Mouse (Mus musculus): ENCODE data around the gene Ctnnbip1. TPM values are rescaled to one million over a fixed set of nuclear protein-coding genes. Genes with fewer than 3 reads are reported as not detected.
"Not testable (repeated sequence)": the region's sequence is repeated elsewhere in the genome, so short reads cannot be mapped to it uniquely, and the experiment has no call there.

Ctnnbip1 gene
- total RNA-seq, 2 experiments from 2014 or later = 94.7 to 99.4 TPM

DNA sequence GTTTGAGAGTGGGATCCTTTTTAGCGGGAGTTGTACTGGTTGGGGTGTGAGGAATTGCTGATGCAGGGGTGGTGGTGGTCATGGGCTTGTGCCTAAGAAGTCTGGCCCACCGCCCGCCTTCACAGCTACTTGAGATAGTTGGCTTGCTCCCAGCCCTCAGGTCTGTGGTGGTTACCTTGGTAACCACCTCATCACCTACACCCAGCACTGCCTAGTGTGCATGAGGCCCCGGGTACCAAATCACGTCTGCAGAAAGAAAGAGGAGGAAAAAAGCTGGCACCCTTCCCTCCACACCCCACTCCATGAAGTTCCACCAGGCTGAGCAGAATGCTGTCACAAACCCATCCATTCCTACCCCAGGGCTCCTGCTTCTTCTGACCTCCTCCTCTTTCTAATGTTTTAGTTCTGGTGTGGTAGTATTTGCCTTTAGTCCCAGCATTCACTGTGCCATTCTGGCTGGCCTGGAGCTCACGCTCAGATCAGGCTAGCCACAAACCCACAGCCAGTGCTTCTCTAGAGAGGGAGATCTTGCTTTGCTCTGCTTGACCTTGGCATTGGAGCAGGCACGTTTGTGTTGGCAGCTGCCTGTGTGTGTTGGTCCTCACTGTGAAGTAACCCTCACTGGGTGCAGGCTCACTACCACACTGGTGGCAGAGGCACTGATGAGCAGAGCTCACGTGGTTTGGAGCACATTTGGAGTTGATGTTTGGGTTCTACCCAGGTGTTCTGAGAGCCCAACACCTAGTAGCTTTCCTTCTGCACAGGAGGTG lies 91.4 kb downstream of the Ctnnbip1 start:
- peak; percentile 59 for DNase-seq
- intact Hi-C loops (cut with DNase I) = loop anchor here (2.0 kb wide), 1 partner anchor 59 kb away; no protein-coding TSS in a partner anchor

DNA sequence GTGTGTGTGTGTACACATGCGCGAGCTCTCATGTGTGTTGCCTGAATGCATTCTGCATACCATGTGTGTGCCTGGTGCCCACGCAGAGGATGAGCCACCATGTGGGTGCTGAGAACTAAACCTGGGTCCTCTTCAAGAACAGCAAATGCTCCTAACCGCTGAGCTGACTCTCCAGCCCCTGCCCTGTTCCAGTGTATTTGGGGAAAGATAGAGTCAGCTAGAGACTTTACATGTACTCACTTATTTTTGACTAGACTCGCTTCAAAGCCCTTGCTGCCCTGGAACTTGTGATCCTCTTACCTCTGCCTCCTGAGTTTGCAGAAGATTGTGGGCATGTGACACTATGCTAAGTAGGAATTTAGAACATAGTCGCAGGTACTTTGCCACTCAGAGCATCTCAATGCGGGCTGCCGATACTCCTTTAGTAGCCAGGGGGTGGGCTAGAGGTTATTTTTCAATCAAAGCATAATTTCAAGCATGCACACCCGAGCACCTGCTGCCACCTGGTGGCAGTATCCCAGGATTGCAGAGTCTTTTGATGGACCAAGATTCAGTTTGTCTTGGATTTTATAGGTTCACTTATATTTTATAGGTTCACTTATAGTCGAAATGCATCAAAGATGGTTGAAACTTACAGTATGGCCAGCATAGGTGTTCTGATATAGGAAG lies 93.5 kb downstream of the Ctnnbip1 start:
- peak; percentile 72 for DNase-seq
- intact Hi-C loops (cut with DNase I) = no loop called here

DNA sequence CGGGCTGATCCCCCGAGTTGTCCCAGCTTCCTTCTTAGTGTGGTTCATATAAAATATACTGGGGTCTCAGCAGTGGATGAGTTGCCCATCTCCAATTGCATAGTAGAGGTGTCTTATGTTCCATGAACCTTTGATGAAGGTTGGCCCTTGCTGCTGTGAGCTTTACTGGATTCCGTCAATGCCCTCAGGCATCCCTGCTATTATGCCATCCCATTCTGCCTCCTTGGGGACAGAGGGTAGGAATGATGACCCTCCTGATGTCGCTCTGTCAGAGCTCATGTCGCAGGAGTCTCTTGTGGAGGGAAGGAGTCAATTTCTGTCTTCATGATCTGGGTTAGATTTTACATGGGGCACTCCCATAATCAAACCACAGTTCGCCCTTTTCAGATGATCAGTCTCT lies 95.5 kb downstream of the Ctnnbip1 start:
- intact Hi-C loops (cut with DNase I); DNase-seq: not testable (repeated sequence)

GRCm38 (mm10) chr4:149614869-149615268 lies 96.8 kb downstream of the Ctnnbip1 start:
- DNase-seq = no peak
- intact Hi-C loops (cut with DNase I) = no loop called here

Small RNA genes lying within 50 kb of the gene (microRNA-seq; reads per million reads assigned to microRNA genes)
- not detected for gene Mir5616

Other genes starting within 250 kb of the Ctnnbip1 start
- gene Kif1b, start 210.5 kb upstream of the Ctnnbip1 start, total RNA-seq (2021) = 100 to 1,000 TPM; 420 to 423 TPM
- gene Ube4b, start 91.5 kb upstream of the Ctnnbip1 start, total RNA-seq (2021) = 100 to 1,000 TPM; 122 to 134 TPM
- not detected for gene Rbp7, start 63.3 kb upstream of the Ctnnbip1 start, total RNA-seq (2021)
- gene Tmem274, start 40.9 kb upstream of the Ctnnbip1 start, total RNA-seq (2021) = not detected
- 1 to 10 TPM; 5.9 to 6.0 TPM for gene Nmnat1, start 33.0 kb upstream of the Ctnnbip1 start, total RNA-seq (2021)
- gene Lzic, start 33.0 kb upstream of the Ctnnbip1 start, total RNA-seq (2021) = 10 to 100 TPM; 63.7 to 66.2 TPM
- gene Clstn1, start 68.2 kb downstream of the Ctnnbip1 start, total RNA-seq (2021) = 100 to 1,000 TPM; 494 to 507 TPM
- gene Pik3cd, start 184.3 kb downstream of the Ctnnbip1 start, total RNA-seq (2021) = 10 to 100 TPM; 46.2 to 53.7 TPM
- gene Tmem201, start 219.8 kb downstream of the Ctnnbip1 start, total RNA-seq (2021) = 10 to 100 TPM; 57.8 to 60.1 TPM

Measured in left cerebral cortex, postnatal 4 days (tissue).